Mouse (Mus musculus) bone marrow, adult 2 months (tissue): ENCODE measurements around the gene Cldn9.

ENCODE experiments used
- CTCF ChIP-seq: fragments of 200-500 bp; IDR thresholded peaks from 2 replicates; pipeline ENCODE4 v1.5.1; 2011; ENCODE audit warnings: low read length, control low read depth; ENCODE audit not compliant: control insufficient read depth, insufficient read depth
- POLR2A ChIP-seq: fragments of 200-500 bp; IDR thresholded peaks from 2 replicates; pipeline ENCODE4 v1.6.1; 2011; ENCODE audit warnings: low read depth, mild to moderate bottlenecking, control low read depth, low read length, borderline replicate concordance; ENCODE audit not compliant: control insufficient read depth

- TF ChIP-seq CTCF (no peak), POLR2A (no peak)
Observed at GRCm38 (mm10) chr17:23694491-23694890, 10.7 kb upstream of the Cldn9 start.
